Mouse (Mus musculus): ENCODE measurements around the gene Trit1. TPM values are rescaled to one million over a fixed set of nuclear protein-coding genes. Genes with fewer than 3 reads are reported as not detected.

Gene Trit1
- total RNA-seq, 1 experiment = 17.1 TPM

DNA sequence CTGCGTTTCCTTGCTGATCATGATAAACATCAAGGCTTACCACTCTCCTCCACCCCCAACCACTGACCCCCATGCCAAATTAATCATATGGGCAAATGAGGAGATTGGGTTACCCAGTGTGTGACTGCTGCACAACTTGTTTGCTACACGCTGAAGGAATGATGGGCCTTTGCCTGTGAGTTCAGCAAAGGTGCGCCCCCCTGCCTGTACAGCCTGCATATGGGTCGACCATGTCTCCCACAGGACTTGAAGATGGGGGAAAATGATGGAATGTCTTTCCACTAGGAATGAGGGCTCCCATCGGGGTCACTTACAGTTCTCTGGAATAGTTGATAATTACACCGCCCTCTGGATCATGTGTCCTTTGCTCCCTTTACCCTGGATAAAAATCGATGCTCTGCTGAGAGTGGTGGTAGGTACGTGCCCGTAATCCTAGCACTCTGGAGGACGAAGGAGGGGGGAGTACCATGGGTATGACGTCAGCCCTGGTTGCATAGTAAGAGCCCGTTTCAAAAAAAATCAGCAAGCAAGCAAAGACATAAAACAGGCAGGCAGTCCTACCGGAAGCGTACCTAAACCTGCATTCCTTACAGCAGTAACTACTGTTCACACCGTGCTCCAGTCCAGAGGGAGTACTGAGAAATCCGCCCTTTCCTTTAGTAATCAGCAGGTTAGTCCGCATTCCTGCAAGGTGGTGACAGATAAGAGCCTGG lies 76.8 kb downstream of the Trit1 start:
- Histone ChIP-seq H3K4me1 (ENCODE audit: control insufficient read depth in 2 of 2, insufficient read depth in 2 of 2, low read length in 2 of 2, poor library complexity in 1 of 2) (peaks cover 0 to 6% of the 10 kb centered on the region in 2 experiments; a peak in 1 of 4 replicates), H3K9me3 (ENCODE audit: control insufficient read depth, insufficient read depth, low read depth, low read length) (no peaks in the 10 kb centered on the region), H3K9ac (ENCODE audit: insufficient read depth, low read depth, low read length, poor library complexity, severe bottlenecking) (no peak overlapping the region), H3K27ac (ENCODE audit: insufficient read depth, low read depth, low read length, poor library complexity, severe bottlenecking) (no peak overlapping the region), H3K36me3 (ENCODE audit: control insufficient read depth, insufficient read depth, low read length, poor library complexity, severe bottlenecking) (no peaks in the 10 kb centered on the region), H3K4me3 (ENCODE audit: insufficient read depth in 1 of 2, low read depth in 1 of 2, low read length in 2 of 2, poor library complexity in 1 of 2, severe bottlenecking in 1 of 2) (0 out of 4 replicates have a peak overlapping the region, but pooled peaks of 1 of the 2 experiments have one; percentile 8)
- TF ChIP-seq CHD2 (IDR thresholded peaks at IDR 0.05; ENCODE audit: low read depth, low read length) (no peak), ZC3H11A (IDR thresholded peaks at IDR 0.05; ENCODE audit: borderline replicate concordance, low read depth, low read length) (no peak)
- no peak for DNase-seq (ENCODE audit: low read depth, low spot score)
- in situ Hi-C loops (cut with MboI; ENCODE audit: low sequenced_read_pairs in 2 of 2, unreplicated experiment in 2 of 2) = loop anchor here in 1 of 2 experiments (25.0 kb wide), 1 partner anchor 181 kb away; no protein-coding TSS in a partner anchor

DNA sequence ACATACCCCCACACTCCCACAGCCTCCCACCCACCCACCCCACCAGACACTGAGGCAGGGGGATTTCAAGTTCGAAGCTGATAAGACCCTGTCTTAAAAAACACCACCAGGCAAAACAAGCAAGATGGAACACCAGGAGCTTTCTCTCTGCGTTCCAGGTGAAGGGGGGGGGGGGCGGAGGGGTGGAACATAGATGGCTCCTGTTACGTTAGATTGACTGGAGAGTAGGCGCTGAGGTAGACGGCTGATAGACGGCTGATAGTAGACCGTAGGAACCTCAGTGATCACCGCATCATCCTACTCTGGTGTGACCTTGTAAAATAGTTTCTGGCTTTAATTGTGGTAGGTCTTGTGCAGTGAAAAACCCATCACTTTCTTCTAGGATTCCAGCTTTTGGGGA lies 77.5 kb downstream of the Trit1 start:
- DNase-seq (ENCODE audit: low read depth, low spot score) = no peak

More for the DNA sequence above, 77.5 kb downstream of the Trit1 start:
- TF ChIP-seq MAFK (IDR thresholded peaks at IDR 0.05; ENCODE audit: insufficient read depth, low read depth, low read length) = no peak
- no peak for TF ChIP-seq ZNF384 (IDR thresholded peaks at IDR 0.05; ENCODE audit: low read depth, low read length)
- TF ChIP-seq CHD2 (IDR thresholded peaks at IDR 0.05; ENCODE audit: low read depth, low read length) = no peak
- no peak for TF ChIP-seq ZC3H11A (IDR thresholded peaks at IDR 0.05; ENCODE audit: borderline replicate concordance, low read depth, low read length)
- no peak for TF ChIP-seq HCFC1 (IDR thresholded peaks at IDR 0.05; ENCODE audit: borderline replicate concordance, insufficient read depth, low read length)
- no peaks in the 10 kb centered on the region for H3K9me3 ChIP-seq (ENCODE audit: control insufficient read depth, insufficient read depth, low read depth, low read length)
- H3K27ac ChIP-seq (ENCODE audit: insufficient read depth, low read depth, low read length, poor library complexity, severe bottlenecking) = no peak overlapping the region
- H3K4me1 ChIP-seq (ENCODE audit: control insufficient read depth in 2 of 2, insufficient read depth in 2 of 2, low read length in 2 of 2, poor library complexity in 1 of 2) = peaks cover 0 to 6% of the 10 kb centered on the region in 2 experiments; a peak in 1 of 4 replicates
- in situ Hi-C loops (cut with MboI; ENCODE audit: low sequenced_read_pairs in 2 of 2, unreplicated experiment in 2 of 2) = loop anchor here in 1 of 2 experiments (25.0 kb wide), 1 partner anchor 182 kb away; no protein-coding TSS in a partner anchor
- H3K9ac ChIP-seq (ENCODE audit: insufficient read depth, low read depth, low read length, poor library complexity, severe bottlenecking) = no peak overlapping the region
- no peak overlapping the region for H3K4me3 ChIP-seq (ENCODE audit: insufficient read depth in 1 of 2, low read depth in 1 of 2, low read length in 2 of 2, poor library complexity in 1 of 2, severe bottlenecking in 1 of 2)
- no peaks in the 10 kb centered on the region for H3K36me3 ChIP-seq (ENCODE audit: control insufficient read depth, insufficient read depth, low read length, poor library complexity, severe bottlenecking)

Other genes with a start within 250 kb of the Trit1 start
- gene Ppt1, start 180.4 kb upstream of the Trit1 start, total RNA-seq (2012; rRNA removed) = 34.9 and 43.3 TPM in 2 replicates
- 89.4 and 130 TPM in 2 replicates for gene Cap1, start 130.5 kb upstream of the Trit1 start, total RNA-seq (2012; rRNA removed)
- gene Mfsd2a, start 55.4 kb upstream of the Trit1 start, total RNA-seq (2012; rRNA removed) = 3.7 and 4.3 TPM in 2 replicates
- 6.8 and 7.3 TPM in 2 replicates for gene Mycl, start 20.9 kb upstream of the Trit1 start, total RNA-seq (2012; rRNA removed)
- 7.2 and 9.2 TPM in 2 replicates for gene Bmp8b, start 88.6 kb downstream of the Trit1 start, total RNA-seq (2012; rRNA removed)
- gene Oxct2b, start 99.7 kb downstream of the Trit1 start, total RNA-seq (2012; rRNA removed) = 2.8 TPM in 2 replicates
- 77.1 and 81.6 TPM in 2 replicates for gene Ppie, start 123.4 kb downstream of the Trit1 start, total RNA-seq (2012; rRNA removed)
- gene Hpcal4, start 166.6 kb downstream of the Trit1 start, total RNA-seq (2012; rRNA removed) = 0.67 and 0.79 TPM in 2 replicates
- not detected in 2 replicates for gene Nt5c1a, start 184.9 kb downstream of the Trit1 start, total RNA-seq (2012; rRNA removed)
- not detected in 2 replicates for gene Heyl, start 217.0 kb downstream of the Trit1 start, total RNA-seq (2012; rRNA removed)
- 197 and 246 TPM in 2 replicates for gene Pabpc4, start 245.8 kb downstream of the Trit1 start, total RNA-seq (2012; rRNA removed)

All from ES-E14 (cell line).